Mouse (Mus musculus) lung, postnatal 0 days (tissue): ENCODE measurements around the gene Fancd2. TPM values are rescaled to one million over a fixed set of nuclear protein-coding genes. Genes with fewer than 3 reads are reported as not detected.

ENCODE experiments used
- ATAC-seq: fragments of 200-750 bp; cut with Nextera tagmentation; 2 replicates; pipeline ENCODE4 v1.8.0; 2017; ENCODE audit warnings: moderate library complexity
- DNase-seq: peaks from one replicate; pipeline ENCODE4 v3.0.0-alpha.2; 2016; ENCODE audit warnings: low spot score
- H3K27ac ChIP-seq: fragments of 300-500 bp; sonication (generic); 2 replicates; pipeline ENCODE4 v1.5.1; 2014; ENCODE audit warnings: antibody characterized with exemption, mild to moderate bottlenecking, low read length, mixed read lengths
- H3K27me3 ChIP-seq: fragments of 300-500 bp; sonication (generic); replicated peaks from 2 replicates; pipeline ENCODE4 v1.6.1; 2014; ENCODE audit warnings: low read length, mixed read lengths; ENCODE audit not compliant: insufficient read depth
- H3K36me3 ChIP-seq: fragments of 300-500 bp; sonication (generic); 2 replicates; pipeline ENCODE4 v1.6.1; 2014; ENCODE audit warnings: low read length, mixed read lengths; ENCODE audit not compliant: insufficient read depth
- H3K4me1 ChIP-seq: fragments of 300-500 bp; sonication (generic); 2 replicates; pipeline ENCODE4 v1.6.1; 2014; ENCODE audit warnings: antibody characterized with exemption, low read depth, low read length, mixed read lengths; ENCODE audit not compliant: insufficient read depth
- H3K4me2 ChIP-seq: fragments of 300-500 bp; sonication (generic); replicated peaks from 2 replicates; pipeline ENCODE4 v1.6.1; 2014; ENCODE audit warnings: low read depth, mild to moderate bottlenecking, low read length, moderate library complexity, mixed read lengths
- H3K4me3 ChIP-seq: fragments of 300-500 bp; sonication (generic); 2 replicates; pipeline ENCODE4 v1.5.1; 2014; ENCODE audit warnings: low read depth, low read length
- H3K9ac ChIP-seq: fragments of 300-500 bp; sonication (generic); replicated peaks from 2 replicates; pipeline ENCODE4 v1.6.1; 2014; ENCODE audit warnings: low read depth, mild to moderate bottlenecking
- H3K9me3 ChIP-seq: fragments of 300-500 bp; sonication (generic); 2 replicates; pipeline ENCODE4 v1.6.1; 2016; ENCODE audit warnings: low read length, mixed read lengths
- CTCF ChIP-seq: IDR thresholded peaks from 2 replicates; pipeline ENCODE4 v1.5.1; 2016; ENCODE audit warnings: antibody characterized with exemption, mild to moderate bottlenecking
- EP300 ChIP-seq: IDR thresholded peaks from 2 replicates; pipeline ENCODE4 v1.6.1; 2016; ENCODE audit warnings: antibody characterized with exemption, mild to moderate bottlenecking, control low read depth
- WGBS: fragments of 180-500 bp; shearing (Covaris S2); extraction: QIAGEN DNeasy Blood & Tissue Kit; methylation state at CpG from one replicate; pipeline ENCODE4 v1.1.7; 2014; 5-methylcytosine and 5-hydroxymethylcytosine counted together
- polyA plus RNA-seq: library from polyadenylated mRNA; unstranded; fragments of >200 nt; fragmentation: Nextera tagmentation; extraction: Ambion mirVana; gene quantifications from 2 replicates; pipeline ENCODE4 v1.2.1, GENCODE M21; 2015

Gene Fancd2
- polyA plus RNA-seq, 1 experiment from 2014 or later: 0.53 TPM

- DNase-seq (peak; percentile 16), ATAC-seq (peak; percentile 65)
- Histone ChIP-seq H3K36me3 (no peaks in the 10 kb centered on the region), H3K4me2 (no peak overlapping the region), H3K4me3 (no peak overlapping the region), H3K4me1 (no peaks in the 10 kb centered on the region), H3K9ac (no peak overlapping the region), H3K9me3 (no peaks in the 10 kb centered on the region), H3K27me3 (no peaks in the 10 kb centered on the region), H3K27ac (no peak overlapping the region)
- WGBS: 56% methylated on average over 5 of the region's 5 CpGs
- no peak for TF ChIP-seq EP300
- peak; percentile 22; the same call in 1 of the 2 replicates for TF ChIP-seq CTCF
Measured at GRCm38 (mm10) chr6:113586466-113587183, 55.1 kb downstream of the Fancd2 start.

GRCm38 (mm10) chr6:113592637-113593036 is 61.2 kb downstream of the Fancd2 start:
- TF ChIP-seq EP300: no peak
- TF ChIP-seq CTCF: no peak
- no peaks in the 10 kb centered on the region for H3K9me3 ChIP-seq
- ATAC-seq: no peak
- H3K4me2 ChIP-seq: no peak overlapping the region
- H3K27ac ChIP-seq: no peak overlapping the region
- WGBS: 93% methylated on average over 2 of the region's 2 CpGs
- no peak overlapping the region for H3K4me3 ChIP-seq
- H3K9ac ChIP-seq: no peak overlapping the region
- no peak for DNase-seq
- no peaks in the 10 kb centered on the region for H3K27me3 ChIP-seq
- no peaks in the 10 kb centered on the region for H3K4me1 ChIP-seq
- H3K36me3 ChIP-seq: no peaks in the 10 kb centered on the region

GRCm38 (mm10) chr6:113597945-113598344 is 66.5 kb downstream of the Fancd2 start:
- TF ChIP-seq EP300 (no peak), CTCF (no peak)
- no peak for DNase-seq
- 89% methylated on average over 4 of the region's 4 CpGs for WGBS
- Histone ChIP-seq H3K4me3 (no peak overlapping the region), H3K4me1 (no peaks in the 10 kb centered on the region), H3K27me3 (no peaks in the 10 kb centered on the region), H3K36me3 (no peaks in the 10 kb centered on the region), H3K9me3 (no peaks in the 10 kb centered on the region), H3K27ac (no peak overlapping the region), H3K9ac (no peak overlapping the region), H3K4me2 (no peak overlapping the region)
- ATAC-seq: no peak

- Histone ChIP-seq H3K4me2 (no peak overlapping the region), H3K9ac (no peak overlapping the region), H3K4me1 (no peaks in the 10 kb centered on the region), H3K27ac (no peak overlapping the region), H3K9me3 (no peaks in the 10 kb centered on the region), H3K4me3 (no peak overlapping the region), H3K27me3 (no peaks in the 10 kb centered on the region), H3K36me3 (no peaks in the 10 kb centered on the region)
- WGBS: 66% methylated on average over 5 of the region's 5 CpGs
- no peak for TF ChIP-seq CTCF
- TF ChIP-seq EP300: no peak
- ATAC-seq (no peak), DNase-seq (no peak)
Measured at GRCm38 (mm10) chr6:113599833-113600232, 68.4 kb downstream of the Fancd2 start.

GRCm38 (mm10) chr6:113600543-113601139 is 69.2 kb downstream of the Fancd2 start, which contains the start of gene Fancd2os:
TSS of gene Fancd2os (minus strand) at chr6:113600715.
- no peaks in the 10 kb centered on the region for H3K27me3 ChIP-seq
- no peak within 1 kb of the TSS for H3K27ac ChIP-seq
- H3K9ac ChIP-seq: no peak within 1 kb of the TSS
- 44% methylated on average over 23 of the region's 23 CpGs for WGBS
- ATAC-seq (no peak), DNase-seq (no peak)
- H3K4me3 ChIP-seq: no peak within 1 kb of the TSS
- no peak for TF ChIP-seq EP300
- no peak for TF ChIP-seq CTCF
- H3K9me3 ChIP-seq: no peaks in the 10 kb centered on the region
- peaks cover 4% of the 10 kb centered on the region; the same call in 1 of the 2 replicates for H3K4me1 ChIP-seq
- H3K4me2 ChIP-seq: no peak within 1 kb of the TSS
- no peaks in the 10 kb centered on the region for H3K36me3 ChIP-seq

GRCm38 (mm10) chr6:113602821-113603220 is 71.3 kb downstream of the Fancd2 start:
- ATAC-seq (no peak), DNase-seq (no peak)
- no peak overlapping the region for H3K4me2 ChIP-seq
- H3K4me3 ChIP-seq: no peak overlapping the region
- H3K9me3 ChIP-seq: no peaks in the 10 kb centered on the region
- WGBS: 88% methylated on average over 6 of the region's 6 CpGs
- no peak for TF ChIP-seq EP300
- TF ChIP-seq CTCF: no peak
- no peaks in the 10 kb centered on the region for H3K36me3 ChIP-seq
- no peaks in the 10 kb centered on the region for H3K27me3 ChIP-seq
- H3K9ac ChIP-seq: no peak overlapping the region
- no peak overlapping the region for H3K27ac ChIP-seq
- H3K4me1 ChIP-seq: peaks cover 7% of the 10 kb centered on the region; the same call in 1 of the 2 replicates
